Mouse (Mus musculus): ENCODE measurements at regions not wholly inside any gene's neighbourhood (a gene's known extent, or its start where the extent isn't known, plus 50 kb on each side); places are given as distances from the start of the nearest gene placed in this dataset.

DNA sequence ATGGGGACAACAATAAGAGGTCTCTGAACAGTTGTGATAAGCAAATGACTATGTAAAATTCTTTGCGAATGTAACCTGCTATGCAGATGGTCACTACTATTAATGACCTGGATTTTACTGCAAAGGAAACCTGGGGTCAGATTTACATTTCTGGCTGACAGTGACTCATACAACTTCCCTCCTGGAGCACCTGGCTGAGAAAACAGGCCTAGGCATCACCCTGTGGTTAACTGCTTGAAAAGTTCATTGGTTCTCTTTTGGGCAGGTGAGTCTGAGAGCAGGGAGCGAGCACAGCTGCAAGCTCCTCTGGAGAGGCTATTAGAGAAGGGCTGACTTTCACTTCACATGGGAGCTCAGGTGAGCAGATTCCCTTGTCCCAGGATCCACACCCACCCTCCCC lies 185.2 kb upstream of the Lpp start:
- TF ChIP-seq POLR2A (IDR thresholded peaks at IDR 0.05; ENCODE audit: borderline replicate concordance, control insufficient read depth, low read depth, low read length) (no peak), CTCF (IDR thresholded peaks at IDR 0.05; ENCODE audit: control insufficient read depth, insufficient read depth, low read length) (no peak)
